Mouse (Mus musculus): ENCODE measurements at regions not wholly inside any gene's neighbourhood (a gene's known extent, or its start where the extent isn't known, plus 50 kb on each side); places are given as distances from the start of the nearest gene placed in this dataset.

- H3K4me3 ChIP-seq: no peak overlapping the region
- H3K27ac ChIP-seq: no peak overlapping the region
- H3K27me3 ChIP-seq: no peaks in the 10 kb centered on the region
- H3K36me3 ChIP-seq: no peaks in the 10 kb centered on the region
- H3K9me3 ChIP-seq: no peaks in the 10 kb centered on the region
- no peak overlapping the region for H3K4me2 ChIP-seq
- peaks cover 31% of the 10 kb centered on the region for H3K4me1 ChIP-seq
- no peak for ATAC-seq (ENCODE audit: borderline replicate concordance, extremely low read depth, low FRiP score, low TSS enrichment)
- H3K9ac ChIP-seq: no peak overlapping the region
- under 1% methylated on average over 3 of the region's 3 CpGs for WGBS
Observed at GRCm38 (mm10) chr14:45993669-45994068, 335.7 kb upstream of the Ddhd1 start.

- Histone ChIP-seq H3K27me3 (no peaks in the 10 kb centered on the region), H3K4me3 (no peak overlapping the region), H3K4me2 (no peak overlapping the region), H3K27ac (no peak overlapping the region), H3K4me1 (peaks cover 28% of the 10 kb centered on the region), H3K9me3 (no peaks in the 10 kb centered on the region), H3K36me3 (no peaks in the 10 kb centered on the region), H3K9ac (no peak overlapping the region)
- ATAC-seq (ENCODE audit: borderline replicate concordance, extremely low read depth, low FRiP score, low TSS enrichment): peak; percentile 43
- WGBS: 8% methylated on average over 5 of the region's 5 CpGs
Observed at GRCm38 (mm10) chr14:45996760-45997159, 338.8 kb upstream of the Ddhd1 start.

GRCm38 (mm10) chr14:46004078-46004477, 346.1 kb upstream of the Ddhd1 start:
- Histone ChIP-seq H3K9me3 (no peaks in the 10 kb centered on the region), H3K9ac (no peak overlapping the region), H3K27me3 (no peaks in the 10 kb centered on the region), H3K36me3 (no peaks in the 10 kb centered on the region), H3K27ac (peak overlapping the region; percentile 26; the same call in 1 of the 2 replicates), H3K4me3 (no peak overlapping the region), H3K4me2 (no peak overlapping the region), H3K4me1 (0 out of 2 replicates have a peak, but pooled peaks cover 6% of the 10 kb centered on the region)
- no peak for ATAC-seq (ENCODE audit: borderline replicate concordance, extremely low read depth, low FRiP score, low TSS enrichment)
- WGBS: 40% methylated on average over 6 of the region's 6 CpGs

- Histone ChIP-seq H3K4me2 (no peak overlapping the region), H3K36me3 (no peaks in the 10 kb centered on the region), H3K9ac (no peak overlapping the region), H3K27ac (no peak overlapping the region), H3K4me1 (0 out of 2 replicates have a peak, but pooled peaks cover 6% of the 10 kb centered on the region), H3K27me3 (no peaks in the 10 kb centered on the region), H3K4me3 (no peak overlapping the region), H3K9me3 (no peaks in the 10 kb centered on the region)
- ATAC-seq (ENCODE audit: borderline replicate concordance, extremely low read depth, low FRiP score, low TSS enrichment): no peak
- WGBS: 33% methylated on average over 4 of the region's 4 CpGs
Observed at GRCm38 (mm10) chr14:46005307-46005706, 347.4 kb upstream of the Ddhd1 start.

GRCm38 (mm10) chr14:46013232-46013631, 355.3 kb upstream of the Ddhd1 start:
- H3K4me3 ChIP-seq: no peak overlapping the region
- no peak for ATAC-seq (ENCODE audit: borderline replicate concordance, extremely low read depth, low FRiP score, low TSS enrichment)
- peaks cover 21% of the 10 kb centered on the region for H3K4me1 ChIP-seq
- no peak overlapping the region for H3K27ac ChIP-seq
- no peak overlapping the region for H3K4me2 ChIP-seq
- H3K9ac ChIP-seq: no peak overlapping the region
- no peaks in the 10 kb centered on the region for H3K9me3 ChIP-seq
- no peaks in the 10 kb centered on the region for H3K27me3 ChIP-seq
- WGBS: 90% methylated on average over 2 of the region's 2 CpGs
- H3K36me3 ChIP-seq: no peaks in the 10 kb centered on the region

GRCm38 (mm10) chr14:46014090-46014489, 356.1 kb upstream of the Ddhd1 start:
- Histone ChIP-seq H3K4me2 (no peak overlapping the region), H3K36me3 (no peaks in the 10 kb centered on the region), H3K27me3 (no peaks in the 10 kb centered on the region), H3K9ac (no peak overlapping the region), H3K4me3 (no peak overlapping the region), H3K9me3 (no peaks in the 10 kb centered on the region), H3K27ac (no peak overlapping the region), H3K4me1 (peaks cover 29% of the 10 kb centered on the region)
- no peak for ATAC-seq (ENCODE audit: borderline replicate concordance, extremely low read depth, low FRiP score, low TSS enrichment)
- 59% methylated on average over 2 of the region's 2 CpGs for WGBS

- ATAC-seq (ENCODE audit: borderline replicate concordance, extremely low read depth, low FRiP score, low TSS enrichment): no peak
- H3K4me1 ChIP-seq: peaks cover 38% of the 10 kb centered on the region
- no peak overlapping the region for H3K4me2 ChIP-seq
- H3K9me3 ChIP-seq: no peaks in the 10 kb centered on the region
- H3K36me3 ChIP-seq: no peaks in the 10 kb centered on the region
- H3K4me3 ChIP-seq: no peak overlapping the region
- no peaks in the 10 kb centered on the region for H3K27me3 ChIP-seq
- H3K9ac ChIP-seq: no peak overlapping the region
- 70% methylated on average over 6 of the region's 6 CpGs for WGBS
- H3K27ac ChIP-seq: peak overlapping the region; percentile 70
Observed at GRCm38 (mm10) chr14:46015682-46016400, 357.9 kb upstream of the Ddhd1 start.

- no peak overlapping the region for H3K4me2 ChIP-seq
- peak overlapping the region; percentile 70 for H3K27ac ChIP-seq
- 22% methylated on average over 4 of the region's 4 CpGs for WGBS
- H3K27me3 ChIP-seq: no peaks in the 10 kb centered on the region
- no peaks in the 10 kb centered on the region for H3K36me3 ChIP-seq
- no peak overlapping the region for H3K4me3 ChIP-seq
- H3K4me1 ChIP-seq: peaks cover 38% of the 10 kb centered on the region
- H3K9ac ChIP-seq: no peak overlapping the region
- peak; percentile 62; the same call in 1 of the 2 replicates for ATAC-seq (ENCODE audit: borderline replicate concordance, extremely low read depth, low FRiP score, low TSS enrichment)
- H3K9me3 ChIP-seq: no peaks in the 10 kb centered on the region
Observed at GRCm38 (mm10) chr14:46016701-46017106, 358.8 kb upstream of the Ddhd1 start.

- 17% methylated on average over 3 of the region's 3 CpGs for WGBS
- no peak overlapping the region for H3K9ac ChIP-seq
- H3K36me3 ChIP-seq: no peaks in the 10 kb centered on the region
- H3K9me3 ChIP-seq: no peaks in the 10 kb centered on the region
- H3K4me1 ChIP-seq: peaks cover 38% of the 10 kb centered on the region
- no peak overlapping the region for H3K4me3 ChIP-seq
- H3K27ac ChIP-seq: peak overlapping the region; percentile 70
- H3K27me3 ChIP-seq: no peaks in the 10 kb centered on the region
- ATAC-seq (ENCODE audit: borderline replicate concordance, extremely low read depth, low FRiP score, low TSS enrichment): no peak; the same call in 1 of the 2 replicates
- H3K4me2 ChIP-seq: no peak overlapping the region
Observed at GRCm38 (mm10) chr14:46017286-46017685, 359.3 kb upstream of the Ddhd1 start.

- Histone ChIP-seq H3K4me1 (peaks cover 38% of the 10 kb centered on the region), H3K4me3 (no peak overlapping the region), H3K36me3 (no peaks in the 10 kb centered on the region), H3K4me2 (no peak overlapping the region), H3K27me3 (no peaks in the 10 kb centered on the region), H3K9ac (no peak overlapping the region), H3K9me3 (no peaks in the 10 kb centered on the region), H3K27ac (peak overlapping the region; percentile 70; the same call in 1 of the 2 replicates)
- no peak for ATAC-seq (ENCODE audit: borderline replicate concordance, extremely low read depth, low FRiP score, low TSS enrichment)
- WGBS: 65% methylated on average over 6 of the region's 6 CpGs
Observed at GRCm38 (mm10) chr14:46017976-46018375, 360.0 kb upstream of the Ddhd1 start.

- Histone ChIP-seq H3K4me1 (peaks cover 38% of the 10 kb centered on the region), H3K9ac (no peak overlapping the region), H3K27me3 (no peaks in the 10 kb centered on the region), H3K9me3 (no peaks in the 10 kb centered on the region), H3K36me3 (no peaks in the 10 kb centered on the region), H3K4me2 (peak overlapping the region; percentile 35; the same call in 1 of the 2 replicates), H3K27ac (peak overlapping the region; percentile 69), H3K4me3 (no peak overlapping the region)
- WGBS: 29% methylated on average over 14 of the region's 14 CpGs
- ATAC-seq (ENCODE audit: borderline replicate concordance, extremely low read depth, low FRiP score, low TSS enrichment): peak; percentile 59; the same call in 1 of the 2 replicates
Observed at GRCm38 (mm10) chr14:46019240-46020025, 359.8 kb upstream of the Gm15217 start.

- Histone ChIP-seq H3K4me2 (no peak overlapping the region), H3K9me3 (no peaks in the 10 kb centered on the region), H3K27me3 (no peaks in the 10 kb centered on the region), H3K36me3 (no peaks in the 10 kb centered on the region), H3K27ac (no peak overlapping the region), H3K4me3 (no peak overlapping the region), H3K9ac (no peak overlapping the region), H3K4me1 (no peaks in the 10 kb centered on the region)
- WGBS: 88% methylated on average over 8 of the region's 8 CpGs
- ATAC-seq (ENCODE audit: borderline replicate concordance, extremely low read depth, low FRiP score, low TSS enrichment): no peak
Observed at GRCm38 (mm10) chr14:46034301-46034700, 344.9 kb upstream of the Gm15217 start.

All from lung, embryonic 15.5 days (tissue).